Mouse (Mus musculus): ENCODE results near the gene Sbf2. TPM values are rescaled to one million over a fixed set of nuclear protein-coding genes. Genes with fewer than 3 reads are reported as not detected.

Gene Sbf2
- polyA plus RNA-seq, 1 experiment from 2014 or later, result 13.8 TPM

- Histone ChIP-seq H3K9me3 (ENCODE audit: control insufficient read depth, low read length) (no peaks in the 10 kb centered on the region), H3K27ac (ENCODE audit: low read depth, low read length) (no peak overlapping the region), H3K9ac (ENCODE audit: low read depth, low read length) (no peak overlapping the region), H3K4me1 (replicated peaks; ENCODE audit: control insufficient read depth, insufficient read depth, low read length) (no peaks in the 10 kb centered on the region), H3K27me3 (replicated peaks; ENCODE audit: control insufficient read depth, insufficient read depth, low read length) (no peaks in the 10 kb centered on the region), H3K4me2 (no peak overlapping the region), H3K36me3 (ENCODE audit: control insufficient read depth, insufficient read depth, low read length) (peaks cover 18% of the 10 kb centered on the region), H3K4me3 (ENCODE audit: low read depth, low read length) (no peak overlapping the region)
- no peak for DNase-seq (ENCODE audit: low spot score)
- WGBS, result 87% methylated on average over 11 of the region's 11 CpGs
- ATAC-seq (replicated peaks; ENCODE audit: low FRiP score), result no peak
Measured at GRCm38 (mm10) chr7:110281435-110282256, 333.1 kb downstream of the Sbf2 start.

- H3K9ac ChIP-seq (ENCODE audit: low read depth, low read length), result no peak overlapping the region
- no peak for ATAC-seq (replicated peaks; ENCODE audit: low FRiP score)
- 89% methylated on average over 4 of the region's 4 CpGs for WGBS
- no peak overlapping the region for H3K27ac ChIP-seq (ENCODE audit: low read depth, low read length)
- H3K27me3 ChIP-seq (replicated peaks; ENCODE audit: control insufficient read depth, insufficient read depth, low read length), result no peaks in the 10 kb centered on the region
- DNase-seq (ENCODE audit: low spot score), result no peak
- H3K4me3 ChIP-seq (ENCODE audit: low read depth, low read length), result no peak overlapping the region
- peaks cover 20% of the 10 kb centered on the region for H3K36me3 ChIP-seq (ENCODE audit: control insufficient read depth, insufficient read depth, low read length)
- no peaks in the 10 kb centered on the region for H3K4me1 ChIP-seq (replicated peaks; ENCODE audit: control insufficient read depth, insufficient read depth, low read length)
- no peaks in the 10 kb centered on the region for H3K9me3 ChIP-seq (ENCODE audit: control insufficient read depth, low read length)
- no peak overlapping the region for H3K4me2 ChIP-seq
Measured at GRCm38 (mm10) chr7:110279183-110279582, 335.5 kb downstream of the Sbf2 start.

GRCm38 (mm10) chr7:110277734-110278245 is 336.9 kb downstream of the Sbf2 start:
- Histone ChIP-seq H3K4me3 (ENCODE audit: low read depth, low read length) (no peak overlapping the region), H3K36me3 (ENCODE audit: control insufficient read depth, insufficient read depth, low read length) (peaks cover 23% of the 10 kb centered on the region), H3K4me1 (replicated peaks; ENCODE audit: control insufficient read depth, insufficient read depth, low read length) (no peaks in the 10 kb centered on the region), H3K27ac (ENCODE audit: low read depth, low read length) (no peak overlapping the region), H3K9me3 (ENCODE audit: control insufficient read depth, low read length) (no peaks in the 10 kb centered on the region), H3K27me3 (replicated peaks; ENCODE audit: control insufficient read depth, insufficient read depth, low read length) (no peaks in the 10 kb centered on the region), H3K9ac (ENCODE audit: low read depth, low read length) (no peak overlapping the region), H3K4me2 (no peak overlapping the region)
- no peak for DNase-seq (ENCODE audit: low spot score)
- WGBS, result 87% methylated on average over 5 of the region's 5 CpGs
- no peak for ATAC-seq (replicated peaks; ENCODE audit: low FRiP score)

- Histone ChIP-seq H3K4me3 (ENCODE audit: low read depth, low read length) (no peak overlapping the region), H3K9me3 (ENCODE audit: control insufficient read depth, low read length) (no peaks in the 10 kb centered on the region), H3K4me2 (no peak overlapping the region), H3K4me1 (replicated peaks; ENCODE audit: control insufficient read depth, insufficient read depth, low read length) (peaks cover 4% of the 10 kb centered on the region), H3K36me3 (ENCODE audit: control insufficient read depth, insufficient read depth, low read length) (peaks cover 14% of the 10 kb centered on the region; the same call in 1 of the 2 replicates), H3K27ac (ENCODE audit: low read depth, low read length) (peak overlapping the region; percentile 9; the same call in 1 of the 2 replicates), H3K27me3 (replicated peaks; ENCODE audit: control insufficient read depth, insufficient read depth, low read length) (no peaks in the 10 kb centered on the region), H3K9ac (ENCODE audit: low read depth, low read length) (no peak overlapping the region)
- DNase-seq (ENCODE audit: low spot score), result no peak
- no peak for ATAC-seq (replicated peaks; ENCODE audit: low FRiP score)
- 71% methylated on average over 4 of the region's 4 CpGs for WGBS
Measured at GRCm38 (mm10) chr7:110272434-110272833, 342.3 kb downstream of the Sbf2 start.

- no peak overlapping the region for H3K9ac ChIP-seq (ENCODE audit: low read depth, low read length)
- H3K4me1 ChIP-seq (replicated peaks; ENCODE audit: control insufficient read depth, insufficient read depth, low read length), result peaks cover 4% of the 10 kb centered on the region
- no peak overlapping the region for H3K4me2 ChIP-seq
- 0 out of 2 replicates have a peak overlapping the region, but pooled peaks have one; percentile 9 for H3K27ac ChIP-seq (ENCODE audit: low read depth, low read length)
- no peaks in the 10 kb centered on the region for H3K27me3 ChIP-seq (replicated peaks; ENCODE audit: control insufficient read depth, insufficient read depth, low read length)
- ATAC-seq (replicated peaks; ENCODE audit: low FRiP score) (no peak), DNase-seq (ENCODE audit: low spot score) (no peak)
- 64% methylated on average over 9 of the region's 9 CpGs for WGBS
- H3K36me3 ChIP-seq (ENCODE audit: control insufficient read depth, insufficient read depth, low read length), result peaks cover 14% of the 10 kb centered on the region; the same call in 1 of the 2 replicates
- no peaks in the 10 kb centered on the region for H3K9me3 ChIP-seq (ENCODE audit: control insufficient read depth, low read length)
- no peak overlapping the region for H3K4me3 ChIP-seq (ENCODE audit: low read depth, low read length)
Measured at GRCm38 (mm10) chr7:110271814-110272213, 342.9 kb downstream of the Sbf2 start.

- DNase-seq (ENCODE audit: low spot score) (no peak), ATAC-seq (replicated peaks; ENCODE audit: low FRiP score) (no peak)
- Histone ChIP-seq H3K4me1 (replicated peaks; ENCODE audit: control insufficient read depth, insufficient read depth, low read length) (peaks cover 4% of the 10 kb centered on the region), H3K4me2 (no peak overlapping the region), H3K36me3 (ENCODE audit: control insufficient read depth, insufficient read depth, low read length) (peaks cover 14% of the 10 kb centered on the region; the same call in 1 of the 2 replicates), H3K4me3 (ENCODE audit: low read depth, low read length) (no peak overlapping the region), H3K9me3 (ENCODE audit: control insufficient read depth, low read length) (no peaks in the 10 kb centered on the region), H3K27ac (ENCODE audit: low read depth, low read length) (no peak overlapping the region), H3K9ac (ENCODE audit: low read depth, low read length) (no peak overlapping the region), H3K27me3 (replicated peaks; ENCODE audit: control insufficient read depth, insufficient read depth, low read length) (no peaks in the 10 kb centered on the region)
- WGBS, result 59% methylated on average over 7 of the region's 7 CpGs
Measured at GRCm38 (mm10) chr7:110270455-110270854, 344.3 kb downstream of the Sbf2 start.

GRCm38 (mm10) chr7:110269777-110270176 is 344.9 kb downstream of the Sbf2 start:
- Histone ChIP-seq H3K36me3 (ENCODE audit: control insufficient read depth, insufficient read depth, low read length) (peaks cover 14% of the 10 kb centered on the region; the same call in 1 of the 2 replicates), H3K4me3 (ENCODE audit: low read depth, low read length) (no peak overlapping the region), H3K4me1 (replicated peaks; ENCODE audit: control insufficient read depth, insufficient read depth, low read length) (peaks cover 4% of the 10 kb centered on the region), H3K4me2 (no peak overlapping the region), H3K9ac (ENCODE audit: low read depth, low read length) (no peak overlapping the region), H3K9me3 (ENCODE audit: control insufficient read depth, low read length) (no peaks in the 10 kb centered on the region), H3K27me3 (replicated peaks; ENCODE audit: control insufficient read depth, insufficient read depth, low read length) (no peaks in the 10 kb centered on the region), H3K27ac (ENCODE audit: low read depth, low read length) (no peak overlapping the region)
- DNase-seq (ENCODE audit: low spot score) (no peak), ATAC-seq (replicated peaks; ENCODE audit: low FRiP score) (no peak)
- 84% methylated on average over 14 of the region's 14 CpGs for WGBS

- Histone ChIP-seq H3K27me3 (replicated peaks; ENCODE audit: control insufficient read depth, insufficient read depth, low read length) (no peaks in the 10 kb centered on the region), H3K4me2 (no peak overlapping the region), H3K36me3 (ENCODE audit: control insufficient read depth, insufficient read depth, low read length) (peaks cover 9% of the 10 kb centered on the region; the same call in 1 of the 2 replicates), H3K9me3 (ENCODE audit: control insufficient read depth, low read length) (no peaks in the 10 kb centered on the region), H3K4me1 (replicated peaks; ENCODE audit: control insufficient read depth, insufficient read depth, low read length) (peaks cover 4% of the 10 kb centered on the region), H3K4me3 (ENCODE audit: low read depth, low read length) (no peak overlapping the region), H3K27ac (ENCODE audit: low read depth, low read length) (no peak overlapping the region), H3K9ac (ENCODE audit: low read depth, low read length) (no peak overlapping the region)
- ATAC-seq (replicated peaks; ENCODE audit: low FRiP score) (no peak), DNase-seq (ENCODE audit: low spot score) (no peak)
- WGBS, result 81% methylated on average over 4 of the region's 4 CpGs
Measured at GRCm38 (mm10) chr7:110268511-110268910, 346.2 kb downstream of the Sbf2 start.

GRCm38 (mm10) chr7:110267994-110268393 is 346.7 kb downstream of the Sbf2 start:
- WGBS, result 76% methylated on average over 9 of the region's 9 CpGs
- Histone ChIP-seq H3K9me3 (ENCODE audit: control insufficient read depth, low read length) (no peaks in the 10 kb centered on the region), H3K36me3 (ENCODE audit: control insufficient read depth, insufficient read depth, low read length) (peaks cover 9% of the 10 kb centered on the region; the same call in 1 of the 2 replicates), H3K9ac (ENCODE audit: low read depth, low read length) (no peak overlapping the region), H3K4me3 (ENCODE audit: low read depth, low read length) (no peak overlapping the region), H3K4me2 (no peak overlapping the region), H3K4me1 (replicated peaks; ENCODE audit: control insufficient read depth, insufficient read depth, low read length) (peaks cover 4% of the 10 kb centered on the region), H3K27ac (ENCODE audit: low read depth, low read length) (no peak overlapping the region), H3K27me3 (replicated peaks; ENCODE audit: control insufficient read depth, insufficient read depth, low read length) (no peaks in the 10 kb centered on the region)
- no peak for DNase-seq (ENCODE audit: low spot score)
- no peak for ATAC-seq (replicated peaks; ENCODE audit: low FRiP score)

All from liver, embryonic 11.5 days (tissue).